Mouse (Mus musculus) intestine, embryonic 14.5 days (tissue): ENCODE data around the gene Pogz. TPM values are rescaled to one million over a fixed set of nuclear protein-coding genes. Genes with fewer than 3 reads are reported as not detected.

Experiments
- ATAC-seq: fragments of 200-750 bp; cut with Nextera tagmentation; replicated peaks from 2 replicates; pipeline ENCODE4 v1.8.0; 2017; ENCODE audit warnings: low read depth, moderate number of reproducible peaks, moderate TSS enrichment, moderate library complexity; ENCODE audit not compliant: low FRiP score, low TSS enrichment
- DNase-seq: peaks from one replicate; pipeline ENCODE4 v3.0.0-alpha.2; 2018; ENCODE audit warnings: low spot score
- H3K27ac ChIP-seq: fragments of 300-500 bp; sonication (generic); 2 replicates; pipeline ENCODE4 v1.5.1; 2014; ENCODE audit warnings: low read depth, mild to moderate bottlenecking, control low read depth
- H3K27me3 ChIP-seq: fragments of 300-500 bp; sonication (generic); replicated peaks from 2 replicates; pipeline ENCODE4 v1.6.1; 2014; ENCODE audit warnings: low read length, control low read depth; ENCODE audit not compliant: control insufficient read depth, insufficient read depth
- H3K36me3 ChIP-seq: fragments of 300-500 bp; sonication (generic); 2 replicates; pipeline ENCODE4 v1.6.1; 2014; ENCODE audit warnings: low read length, control low read depth; ENCODE audit not compliant: control insufficient read depth, insufficient read depth
- H3K4me1 ChIP-seq: fragments of 300-500 bp; sonication (generic); replicated peaks from 2 replicates; pipeline ENCODE4 v1.6.1; 2014; ENCODE audit warnings: low read length, control low read depth, mixed read lengths; ENCODE audit not compliant: control insufficient read depth, insufficient read depth
- H3K4me2 ChIP-seq: fragments of 300-500 bp; sonication (generic); 2 replicates; pipeline ENCODE4 v1.6.1; 2014; ENCODE audit warnings: low read length
- H3K4me3 ChIP-seq: fragments of 300-500 bp; sonication (generic); 2 replicates; pipeline ENCODE4 v1.5.1; 2014; ENCODE audit warnings: low read depth, low read length, control low read depth, mixed read lengths
- H3K9ac ChIP-seq: fragments of 300-500 bp; sonication (generic); 2 replicates; pipeline ENCODE4 v1.6.1; 2014; ENCODE audit warnings: mild to moderate bottlenecking, low read length
- H3K9me3 ChIP-seq: fragments of 300-500 bp; sonication (generic); 2 replicates; pipeline ENCODE4 v1.6.1; 2016; ENCODE audit warnings: low read length, control low read depth; ENCODE audit not compliant: control insufficient read depth
- WGBS: fragments of 180-500 bp; shearing (Covaris S2); extraction: QIAGEN DNeasy Blood & Tissue Kit; methylation state at CpG from one replicate; pipeline ENCODE4 v1.1.7; 2014; 5-methylcytosine and 5-hydroxymethylcytosine counted together
- polyA plus RNA-seq: library from polyadenylated mRNA; unstranded; fragments of >200 nt; fragmentation: Nextera tagmentation; extraction: Ambion mirVana; gene quantifications from 2 replicates; pipeline ENCODE4 v1.2.1, GENCODE M21; 2014

The Pogz gene
- polyA plus RNA-seq, 1 experiment from 2014 or later: 19.9 TPM

DNA sequence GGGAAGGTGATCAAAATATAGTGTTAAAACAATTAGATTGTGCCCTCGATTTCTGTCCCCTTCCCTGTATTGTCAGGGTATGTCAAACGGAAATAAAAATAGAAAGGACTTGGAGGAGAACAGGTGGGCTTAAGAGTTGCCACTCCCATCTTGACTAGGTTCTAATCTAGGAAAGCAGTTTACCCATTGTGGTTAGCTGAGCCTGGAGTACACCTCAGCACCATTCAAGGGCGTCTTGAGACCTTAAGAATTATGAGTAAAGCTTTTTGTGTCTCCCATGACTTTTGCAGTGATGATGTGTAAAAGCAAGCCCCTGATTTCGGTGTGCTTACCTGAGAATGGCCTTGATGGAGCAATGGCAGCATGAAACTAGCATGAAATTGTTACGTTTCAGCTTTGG is 1.7 kb downstream of the Pogz start:
- peak overlapping the region; percentile 88 for H3K4me2 ChIP-seq
- no peak for DNase-seq
- no peaks in the 10 kb centered on the region for H3K36me3 ChIP-seq
- no peaks in the 10 kb centered on the region for H3K27me3 ChIP-seq
- ATAC-seq: no peak
- H3K27ac ChIP-seq: peak overlapping the region; percentile 98
- H3K4me1 ChIP-seq: peaks cover 7% of the 10 kb centered on the region
- H3K9me3 ChIP-seq: no peaks in the 10 kb centered on the region
- peak overlapping the region; percentile 94 for H3K9ac ChIP-seq
- WGBS: 69% methylated on average over 5 of the region's 5 CpGs
- peak overlapping the region; percentile 67 for H3K4me3 ChIP-seq

GRCm38 (mm10) chr3:94847382-94847781 is 10.0 kb downstream of the Pogz start:
- Histone ChIP-seq H3K9ac (no peak overlapping the region), H3K4me2 (no peak overlapping the region), H3K27ac (no peak overlapping the region), H3K27me3 (no peaks in the 10 kb centered on the region), H3K9me3 (no peaks in the 10 kb centered on the region), H3K36me3 (no peaks in the 10 kb centered on the region), H3K4me1 (no peaks in the 10 kb centered on the region), H3K4me3 (no peak overlapping the region)
- DNase-seq (no peak), ATAC-seq (no peak)
- WGBS: 97% methylated on average over 2 of the region's 2 CpGs

- Histone ChIP-seq H3K27ac (no peak overlapping the region), H3K36me3 (peaks cover 4% of the 10 kb centered on the region; the same call in 1 of the 2 replicates), H3K4me1 (no peaks in the 10 kb centered on the region), H3K27me3 (no peaks in the 10 kb centered on the region), H3K9me3 (no peaks in the 10 kb centered on the region), H3K4me3 (no peak overlapping the region), H3K9ac (no peak overlapping the region), H3K4me2 (no peak overlapping the region)
- 30% methylated on average over 1 of the region's 1 CpGs for WGBS
- DNase-seq (peak; percentile 74), ATAC-seq (0 out of 2 replicates have a peak, but pooled peaks have one; percentile 47)
Measured at GRCm38 (mm10) chr3:94849338-94849737, 12.0 kb downstream of the Pogz start.

DNA sequence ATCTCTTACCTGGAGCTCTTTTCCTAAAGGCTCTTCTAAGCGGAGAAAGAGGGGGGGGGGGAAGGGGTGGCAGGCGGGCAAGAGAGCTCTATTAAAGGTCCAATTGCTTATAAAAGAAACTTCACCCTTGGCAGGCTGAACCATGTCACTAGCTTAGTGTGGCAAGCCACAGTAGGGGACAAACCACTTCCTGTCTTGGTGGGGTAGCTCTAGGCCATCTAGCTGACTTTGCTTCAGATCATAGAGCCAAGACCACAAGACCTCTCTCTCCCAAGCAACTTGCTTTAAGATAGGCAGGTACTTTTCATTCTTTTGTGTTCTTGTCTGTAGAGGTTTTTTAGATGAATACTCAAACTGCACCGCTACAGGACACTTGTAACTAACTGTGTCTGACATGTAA is 14.4 kb downstream of the Pogz start:
- Histone ChIP-seq H3K4me3 (no peak overlapping the region), H3K9me3 (no peaks in the 10 kb centered on the region), H3K27me3 (no peaks in the 10 kb centered on the region), H3K4me2 (no peak overlapping the region), H3K36me3 (peaks cover 28% of the 10 kb centered on the region), H3K9ac (no peak overlapping the region), H3K27ac (no peak overlapping the region), H3K4me1 (no peaks in the 10 kb centered on the region)
- ATAC-seq: no peak
- 77% methylated on average over 3 of the region's 3 CpGs for WGBS
- no peak for DNase-seq

DNA sequence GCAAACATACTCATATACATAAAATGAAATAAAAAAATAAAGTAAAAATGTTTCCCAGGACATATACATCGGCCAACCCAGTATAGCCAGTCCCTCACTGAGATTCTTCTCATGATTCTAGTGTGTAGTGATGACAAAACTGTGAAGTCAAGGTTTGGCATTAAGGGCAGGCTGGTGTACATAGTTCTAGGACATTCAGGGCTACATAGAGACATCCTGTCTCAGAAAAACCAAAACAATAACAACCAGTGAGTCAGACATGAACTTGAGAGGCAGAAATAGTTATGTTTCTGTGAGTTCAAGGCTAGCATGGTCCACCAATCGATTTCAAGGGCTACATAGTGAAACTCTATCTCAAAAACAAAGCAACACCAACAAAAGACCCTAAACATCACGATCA is 14.8 kb downstream of the Pogz start:
- Histone ChIP-seq H3K4me2 (no peak overlapping the region), H3K27ac (no peak overlapping the region), H3K9ac (no peak overlapping the region), H3K9me3 (no peaks in the 10 kb centered on the region), H3K36me3 (peaks cover 33% of the 10 kb centered on the region), H3K4me3 (no peak overlapping the region), H3K27me3 (no peaks in the 10 kb centered on the region), H3K4me1 (no peaks in the 10 kb centered on the region)
- 93% methylated on average over 3 of the region's 3 CpGs for WGBS
- DNase-seq (no peak), ATAC-seq (no peak)

DNA sequence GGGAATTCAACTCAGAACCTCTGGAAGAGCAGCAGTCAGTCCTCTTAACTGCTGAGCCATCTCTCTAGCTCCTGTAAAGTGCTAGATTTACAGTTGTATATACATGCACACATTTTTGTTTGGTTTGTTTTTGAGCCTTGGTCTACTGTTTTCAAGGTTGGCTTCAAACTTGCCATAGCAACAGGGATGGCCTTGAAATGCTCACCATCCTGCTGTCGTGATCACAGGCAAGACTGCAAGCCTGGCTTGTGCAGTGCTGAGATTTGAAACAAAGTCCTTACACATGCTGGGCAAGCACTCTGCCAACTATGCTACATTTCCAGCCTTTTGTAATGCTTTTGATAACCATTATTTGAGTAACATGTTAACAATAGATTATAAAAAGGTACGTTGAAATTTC is 22.1 kb downstream of the Pogz start:
- Histone ChIP-seq H3K36me3 (peaks cover 80% of the 10 kb centered on the region), H3K27me3 (no peaks in the 10 kb centered on the region), H3K4me3 (no peak overlapping the region), H3K27ac (no peak overlapping the region), H3K4me1 (no peaks in the 10 kb centered on the region), H3K9me3 (no peaks in the 10 kb centered on the region), H3K9ac (no peak overlapping the region), H3K4me2 (no peak overlapping the region)
- DNase-seq: no peak
- no peak for ATAC-seq
- 82% methylated on average over 2 of the region's 2 CpGs for WGBS

DNA sequence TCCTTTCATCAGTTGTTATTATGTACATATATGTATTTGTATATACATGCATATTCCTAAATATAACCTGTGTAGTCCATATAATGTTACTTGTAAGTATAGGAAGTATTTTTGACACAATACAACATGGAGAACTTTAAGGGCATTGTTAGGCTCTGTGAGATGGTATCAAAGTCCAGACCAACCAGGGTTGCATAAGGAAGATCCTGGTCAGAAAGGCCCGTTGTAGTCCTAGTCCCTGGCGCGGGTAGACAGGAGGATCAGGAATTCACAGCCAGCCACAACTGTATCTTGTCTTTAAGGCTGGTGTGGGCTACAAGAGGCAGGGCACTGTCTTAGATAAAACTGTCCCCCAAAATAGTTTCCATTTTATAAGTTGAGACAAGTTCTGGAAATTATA is 31.6 kb downstream of the Pogz start:
- no peaks in the 10 kb centered on the region for H3K4me1 ChIP-seq
- no peak overlapping the region for H3K9ac ChIP-seq
- no peaks in the 10 kb centered on the region for H3K27me3 ChIP-seq
- no peak overlapping the region for H3K27ac ChIP-seq
- WGBS: 92% methylated on average over 3 of the region's 3 CpGs
- ATAC-seq (no peak), DNase-seq (no peak)
- no peak overlapping the region for H3K4me2 ChIP-seq
- peaks cover 86% of the 10 kb centered on the region for H3K36me3 ChIP-seq
- no peak overlapping the region for H3K4me3 ChIP-seq
- no peaks in the 10 kb centered on the region for H3K9me3 ChIP-seq

DNA sequence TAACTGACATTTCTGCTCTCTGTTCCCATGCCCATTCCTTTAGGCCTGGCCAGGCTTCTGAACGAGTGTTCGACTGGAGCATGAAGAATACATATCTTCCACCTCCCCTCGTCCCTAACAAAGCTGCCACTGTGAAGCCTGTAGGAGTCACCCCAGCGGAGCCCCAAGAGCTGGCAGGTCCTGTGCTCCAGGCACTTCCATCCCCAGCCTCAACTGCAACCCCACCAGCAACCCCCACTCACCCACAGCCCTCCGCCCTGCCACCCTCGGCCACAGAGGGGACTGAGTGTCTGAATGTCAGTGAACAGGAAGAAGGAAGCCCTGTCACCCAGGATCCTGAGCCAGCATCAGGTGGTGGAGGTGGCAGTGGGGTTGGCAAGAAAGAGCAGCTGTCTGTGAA is 41.3 kb downstream of the Pogz start:
- WGBS: 89% methylated on average over 6 of the region's 6 CpGs
- Histone ChIP-seq H3K9ac (no peak overlapping the region), H3K4me3 (no peak overlapping the region), H3K4me1 (no peaks in the 10 kb centered on the region), H3K36me3 (peaks cover 90% of the 10 kb centered on the region), H3K9me3 (no peaks in the 10 kb centered on the region), H3K4me2 (no peak overlapping the region), H3K27ac (no peak overlapping the region), H3K27me3 (no peaks in the 10 kb centered on the region)
- no peak for ATAC-seq
- DNase-seq: no peak

GRCm38 (mm10) chr3:94881840-94882239 is 44.5 kb downstream of the Pogz start:
- ATAC-seq: no peak
- Histone ChIP-seq H3K36me3 (peaks cover 77% of the 10 kb centered on the region), H3K9me3 (no peaks in the 10 kb centered on the region), H3K9ac (no peak overlapping the region), H3K27me3 (no peaks in the 10 kb centered on the region), H3K4me1 (peaks cover 11% of the 10 kb centered on the region), H3K4me2 (no peak overlapping the region), H3K4me3 (no peak overlapping the region), H3K27ac (no peak overlapping the region)
- 73% methylated on average over 4 of the region's 4 CpGs for WGBS
- no peak for DNase-seq
